In the genomic region with DNA sequence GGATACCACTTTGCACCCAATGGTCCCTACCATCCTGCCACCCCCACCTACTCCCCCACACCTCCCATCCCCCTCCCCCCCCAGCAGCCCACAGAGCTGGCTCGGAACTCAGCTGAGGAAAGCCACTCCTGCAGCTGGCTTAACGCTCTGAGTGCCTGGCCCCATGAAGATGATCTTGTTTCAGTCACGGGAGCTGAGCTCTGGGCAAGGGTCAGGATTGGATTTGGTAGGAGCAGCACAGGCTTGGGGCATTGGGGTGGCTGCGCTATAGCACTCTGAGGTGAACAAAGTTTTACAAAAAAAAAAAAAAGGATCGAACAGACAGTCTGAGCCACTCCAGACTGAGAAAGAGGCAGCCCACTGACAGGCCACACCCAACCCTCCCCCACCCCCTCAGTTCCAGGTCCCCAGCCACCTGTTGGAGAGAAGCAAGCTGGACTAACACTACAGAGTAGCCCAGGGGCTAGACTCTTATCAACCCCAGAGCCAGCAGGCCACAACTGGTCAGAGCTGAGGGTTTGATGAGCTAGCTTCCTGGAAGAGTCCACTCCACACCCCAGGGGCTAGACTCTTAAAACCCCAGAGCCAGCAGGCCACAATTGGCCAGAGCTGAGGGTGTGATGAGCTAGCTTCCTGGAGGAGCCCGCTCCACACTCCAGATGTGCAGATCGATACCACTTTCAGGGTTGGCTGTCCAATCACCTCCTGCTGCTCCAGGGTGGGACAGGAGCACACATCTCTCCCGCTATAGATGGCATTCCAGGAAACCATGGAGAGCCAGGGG, we compare ENCODE assay signal across 20 mouse cellular contexts. TPM values are rescaled to one million over a fixed set of nuclear protein-coding genes. Genes with fewer than 3 reads are reported as not detected.
A peak's percentile ranks its signal among the peaks of the same experiment; 100 is the strongest.
DNase-seq lines count a peak whose midpoint lies in the region; ATAC-seq lines count a peak whose summit lies in the region.
"Had no signal": no experiment of that assay in that cellular context is flagged by ENCODE, and none has a peak within 500 bp of the region (broad histone marks: within the 10 kb centered on the region; RNA-seq: fewer than 3 reads in every experiment).

No protein-coding gene starts in this region.

- H3K27me3 ChIP-seq in embryonic facial prominence, embryonic 11.5 days (ENCODE audit: control insufficient read depth, insufficient read depth, low read length), result no peaks in the 10 kb centered on the region
- no peaks in the 10 kb centered on the region for H3K27me3 ChIP-seq in embryonic facial prominence, embryonic 10.5 days (replicated peaks; ENCODE audit: low read depth, poor library complexity, severe bottlenecking)
- no peaks in the 10 kb centered on the region for H3K27me3 ChIP-seq in kidney, embryonic 14.5 days (ENCODE audit: control insufficient read depth, insufficient read depth, low read length)
- no peaks in the 10 kb centered on the region for H3K27me3 ChIP-seq in limb, embryonic 10.5 days (ENCODE audit: low read depth, poor library complexity, severe bottlenecking)
- no peaks in the 10 kb centered on the region for H3K27me3 ChIP-seq in hindbrain, embryonic 14.5 days (ENCODE audit: control insufficient read depth, insufficient read depth, low read length)
- H3K27me3 ChIP-seq: embryonic facial prominence, embryonic 15.5 days; forebrain, embryonic 13.5 days; heart, embryonic 13.5 days; midbrain, embryonic 12.5 days had no signal

- DNase-seq in embryonic facial prominence, embryonic 11.5 days (ENCODE audit: low spot score), result no peak
- no peak for DNase-seq in embryonic facial prominence, embryonic 10.5 days (ENCODE audit: low spot score)
- no peak for DNase-seq in kidney, postnatal 14 days
- peak; percentile 40 for DNase-seq in ZHBTc4 (ENCODE audit: low read depth, low spot score)
- no peak for DNase-seq in limb, embryonic 10.5 days (ENCODE audit: low spot score)
- DNase-seq in left cerebral cortex, adult 11 months (ENCODE audit: low spot score), result no peak
- no peak for DNase-seq in hindbrain, embryonic 14.5 days (ENCODE audit: low spot score)
- DNase-seq: adrenal gland, adult 8-10 months; cerebellum, adult 18-20 months; left cerebral cortex, postnatal 4 days; lung, adult 18-20 months; lung, postnatal 36 days; retina, postnatal 1 day had no signal

- 67% methylated on average over 8 of the region's 8 CpGs for WGBS in embryonic facial prominence, embryonic 11.5 days
- 73% methylated on average over 8 of the region's 8 CpGs for WGBS in embryonic facial prominence, embryonic 10.5 days
- WGBS in kidney, embryonic 14.5 days, result 55% methylated on average over 8 of the region's 8 CpGs
- WGBS in limb, embryonic 10.5 days, result 79% methylated on average over 8 of the region's 8 CpGs
- WGBS in hindbrain, embryonic 14.5 days, result 78% methylated on average over 8 of the region's 8 CpGs

- peaks cover 3% of the 10 kb centered on the region; the same call in 1 of the 2 replicates for H3K4me1 ChIP-seq in embryonic facial prominence, embryonic 11.5 days (ENCODE audit: control insufficient read depth, insufficient read depth, low read length)
- peaks cover 28% of the 10 kb centered on the region for H3K4me1 ChIP-seq in embryonic facial prominence, embryonic 10.5 days
- H3K4me1 ChIP-seq in kidney, embryonic 14.5 days (ENCODE audit: control insufficient read depth, insufficient read depth, low read length), result peaks cover 19% of the 10 kb centered on the region; the same call in 1 of the 2 replicates
- peaks cover 27% of the 10 kb centered on the region for H3K4me1 ChIP-seq in limb, embryonic 10.5 days
- H3K4me1 ChIP-seq in hindbrain, embryonic 14.5 days (replicated peaks; ENCODE audit: control insufficient read depth, insufficient read depth, low read length), result no peaks in the 10 kb centered on the region

- no peak overlapping the region for H3K27ac ChIP-seq in embryonic facial prominence, embryonic 11.5 days (replicated peaks; ENCODE audit: low read depth, low read length)
- no peak overlapping the region for H3K27ac ChIP-seq in embryonic facial prominence, embryonic 10.5 days (replicated peaks)
- H3K27ac ChIP-seq in kidney, embryonic 14.5 days (ENCODE audit: low read depth, low read length), result no peak overlapping the region
- 0 out of 2 replicates have a peak overlapping the region, but pooled peaks have one; percentile 8 for H3K27ac ChIP-seq in limb, embryonic 10.5 days
- no peak overlapping the region for H3K27ac ChIP-seq in hindbrain, embryonic 14.5 days
- H3K27ac ChIP-seq: embryonic facial prominence, embryonic 15.5 days; forebrain, embryonic 13.5 days; heart, embryonic 13.5 days; hindbrain, embryonic 10.5 days; midbrain, embryonic 12.5 days had no signal

- H3K9me3 ChIP-seq in embryonic facial prominence, embryonic 11.5 days (replicated peaks; ENCODE audit: control insufficient read depth, low read length), result no peaks in the 10 kb centered on the region
- H3K9me3 ChIP-seq in embryonic facial prominence, embryonic 10.5 days, result no peaks in the 10 kb centered on the region
- no peaks in the 10 kb centered on the region for H3K9me3 ChIP-seq in kidney, embryonic 14.5 days (ENCODE audit: control insufficient read depth, low read length)
- no peaks in the 10 kb centered on the region for H3K9me3 ChIP-seq in limb, embryonic 10.5 days (replicated peaks)
- H3K9me3 ChIP-seq in hindbrain, embryonic 14.5 days (ENCODE audit: control insufficient read depth, low read length), result no peaks in the 10 kb centered on the region
- H3K9me3 ChIP-seq: embryonic facial prominence, embryonic 15.5 days; forebrain, embryonic 13.5 days; heart, embryonic 13.5 days; hindbrain, embryonic 10.5 days; midbrain, embryonic 12.5 days had no signal

- H3K9ac ChIP-seq in embryonic facial prominence, embryonic 11.5 days (replicated peaks; ENCODE audit: low read length), result no peak overlapping the region
- no peak overlapping the region for H3K9ac ChIP-seq in kidney, embryonic 14.5 days (ENCODE audit: low read depth, low read length)
- H3K9ac ChIP-seq in hindbrain, embryonic 14.5 days, result no peak overlapping the region
- H3K9ac ChIP-seq: embryonic facial prominence, embryonic 15.5 days; forebrain, embryonic 13.5 days; heart, embryonic 13.5 days; midbrain, embryonic 12.5 days had no signal

- H3K4me2 ChIP-seq in embryonic facial prominence, embryonic 11.5 days (ENCODE audit: low read depth, low read length), result no peak overlapping the region
- no peak overlapping the region for H3K4me2 ChIP-seq in kidney, embryonic 14.5 days (replicated peaks; ENCODE audit: low read depth, low read length)
- H3K4me2 ChIP-seq in hindbrain, embryonic 14.5 days (replicated peaks), result no peak overlapping the region
- H3K4me2 ChIP-seq: embryonic facial prominence, embryonic 15.5 days; forebrain, embryonic 13.5 days; heart, embryonic 13.5 days; midbrain, embryonic 12.5 days had no signal

- peak; percentile 52; the same call in 1 of the 2 replicates for ATAC-seq in embryonic facial prominence, embryonic 11.5 days (replicated peaks; ENCODE audit: insufficient number of reproducible peaks, low FRiP score, low TSS enrichment, low read depth)
- 0 out of 2 replicates have a peak, but pooled peaks have one; percentile 17 for ATAC-seq in kidney, embryonic 14.5 days (ENCODE audit: low FRiP score, low TSS enrichment)
- no peak for ATAC-seq in hindbrain, embryonic 14.5 days (ENCODE audit: low FRiP score)
- ATAC-seq: forebrain, embryonic 13.5 days had no signal

- peaks cover 13% of the 10 kb centered on the region for H3K36me3 ChIP-seq in embryonic facial prominence, embryonic 11.5 days (replicated peaks; ENCODE audit: control insufficient read depth, insufficient read depth, low read depth, low read length)
- H3K36me3 ChIP-seq in embryonic facial prominence, embryonic 10.5 days (replicated peaks), result peaks cover 44% of the 10 kb centered on the region
- H3K36me3 ChIP-seq in kidney, embryonic 14.5 days (ENCODE audit: control insufficient read depth, insufficient read depth, low read length), result peaks cover 36% of the 10 kb centered on the region
- peaks cover 44% of the 10 kb centered on the region for H3K36me3 ChIP-seq in limb, embryonic 10.5 days
- peaks cover 35% of the 10 kb centered on the region for H3K36me3 ChIP-seq in hindbrain, embryonic 14.5 days (replicated peaks; ENCODE audit: control insufficient read depth, insufficient read depth)

- no peak overlapping the region for H3K4me3 ChIP-seq in embryonic facial prominence, embryonic 11.5 days (ENCODE audit: low read depth, low read length)
- H3K4me3 ChIP-seq in embryonic facial prominence, embryonic 10.5 days, result no peak overlapping the region
- H3K4me3 ChIP-seq in kidney, embryonic 14.5 days (ENCODE audit: low read length), result no peak overlapping the region
- no peak overlapping the region for H3K4me3 ChIP-seq in limb, embryonic 10.5 days
- no peak overlapping the region for H3K4me3 ChIP-seq in hindbrain, embryonic 14.5 days (replicated peaks; ENCODE audit: low read length)
- H3K4me3 ChIP-seq: embryonic facial prominence, embryonic 15.5 days; forebrain, embryonic 13.5 days; heart, embryonic 13.5 days; hindbrain, embryonic 10.5 days; midbrain, embryonic 12.5 days; myocyte had no signal

RNA-seq across cellular contexts. Expression of a gene that starts 19.3 kb away (rescaled TPM):
- 443 and 467 TPM in 2 replicates for polyA plus RNA-seq in embryonic facial prominence, embryonic 11.5 days (2014; fragmentation: Nextera tagmentation; extraction: Ambion mirVana)
- polyA plus RNA-seq in embryonic facial prominence, embryonic 10.5 days (2016; fragmentation: Nextera tagmentation; extraction: Ambion mirVana), result 496 and 508 TPM in 2 replicates
- 398 and 419 TPM in 2 replicates for polyA plus RNA-seq in kidney, embryonic 14.5 days (2014; fragmentation: Nextera tagmentation; extraction: Ambion mirVana)
- 526 and 559 TPM in 2 replicates for polyA plus RNA-seq in limb, embryonic 10.5 days (2016; fragmentation: Nextera tagmentation; extraction: Ambion mirVana)
- polyA plus RNA-seq in hindbrain, embryonic 14.5 days (2014; fragmentation: Nextera tagmentation; extraction: Ambion mirVana), result 383 and 392 TPM in 2 replicates

RNA-seq across cellular contexts. Expression of a gene that starts 19.5 kb away (rescaled TPM):
- polyA plus RNA-seq in embryonic facial prominence, embryonic 11.5 days (2014; fragmentation: Nextera tagmentation; extraction: Ambion mirVana), result 0.24 and 0.36 TPM in 2 replicates
- polyA plus RNA-seq in embryonic facial prominence, embryonic 10.5 days (2016; fragmentation: Nextera tagmentation; extraction: Ambion mirVana), result 0.38 and 0.69 TPM in 2 replicates
- polyA plus RNA-seq in kidney, embryonic 14.5 days (2014; fragmentation: Nextera tagmentation; extraction: Ambion mirVana), result 0.13 and 0.39 TPM in 2 replicates
- 0.59 and 1.1 TPM in 2 replicates for polyA plus RNA-seq in limb, embryonic 10.5 days (2016; fragmentation: Nextera tagmentation; extraction: Ambion mirVana)
- 0.20 and 0.25 TPM in 2 replicates for polyA plus RNA-seq in hindbrain, embryonic 14.5 days (2014; fragmentation: Nextera tagmentation; extraction: Ambion mirVana)

RNA-seq across cellular contexts. Expression of a gene that starts 41.2 kb away (rescaled TPM):
- polyA plus RNA-seq in embryonic facial prominence, embryonic 11.5 days (2014; fragmentation: Nextera tagmentation; extraction: Ambion mirVana), result 30.7 and 31.8 TPM in 2 replicates
- 27.0 and 28.1 TPM in 2 replicates for polyA plus RNA-seq in embryonic facial prominence, embryonic 10.5 days (2016; fragmentation: Nextera tagmentation; extraction: Ambion mirVana)
- polyA plus RNA-seq in kidney, embryonic 14.5 days (2014; fragmentation: Nextera tagmentation; extraction: Ambion mirVana), result 22.0 and 34.3 TPM in 2 replicates
- 25.2 and 25.9 TPM in 2 replicates for polyA plus RNA-seq in limb, embryonic 10.5 days (2016; fragmentation: Nextera tagmentation; extraction: Ambion mirVana)
- 36.3 and 39.6 TPM in 2 replicates for polyA plus RNA-seq in hindbrain, embryonic 14.5 days (2014; fragmentation: Nextera tagmentation; extraction: Ambion mirVana)
